Mouse (Mus musculus): Measurements from ENCODE around the gene Zbtb37. TPM values are rescaled to one million over a fixed set of nuclear protein-coding genes. Genes with fewer than 3 reads are reported as not detected.

The Zbtb37 gene
- polyA plus RNA-seq (2017; shearing (Covaris generic)), result 19.8 TPM

GRCm38 (mm10) chr1:161034435-161035280, at the start of gene Zbtb37:
Zbtb37 (minus strand) TSS chr1:161034849.

DNA sequence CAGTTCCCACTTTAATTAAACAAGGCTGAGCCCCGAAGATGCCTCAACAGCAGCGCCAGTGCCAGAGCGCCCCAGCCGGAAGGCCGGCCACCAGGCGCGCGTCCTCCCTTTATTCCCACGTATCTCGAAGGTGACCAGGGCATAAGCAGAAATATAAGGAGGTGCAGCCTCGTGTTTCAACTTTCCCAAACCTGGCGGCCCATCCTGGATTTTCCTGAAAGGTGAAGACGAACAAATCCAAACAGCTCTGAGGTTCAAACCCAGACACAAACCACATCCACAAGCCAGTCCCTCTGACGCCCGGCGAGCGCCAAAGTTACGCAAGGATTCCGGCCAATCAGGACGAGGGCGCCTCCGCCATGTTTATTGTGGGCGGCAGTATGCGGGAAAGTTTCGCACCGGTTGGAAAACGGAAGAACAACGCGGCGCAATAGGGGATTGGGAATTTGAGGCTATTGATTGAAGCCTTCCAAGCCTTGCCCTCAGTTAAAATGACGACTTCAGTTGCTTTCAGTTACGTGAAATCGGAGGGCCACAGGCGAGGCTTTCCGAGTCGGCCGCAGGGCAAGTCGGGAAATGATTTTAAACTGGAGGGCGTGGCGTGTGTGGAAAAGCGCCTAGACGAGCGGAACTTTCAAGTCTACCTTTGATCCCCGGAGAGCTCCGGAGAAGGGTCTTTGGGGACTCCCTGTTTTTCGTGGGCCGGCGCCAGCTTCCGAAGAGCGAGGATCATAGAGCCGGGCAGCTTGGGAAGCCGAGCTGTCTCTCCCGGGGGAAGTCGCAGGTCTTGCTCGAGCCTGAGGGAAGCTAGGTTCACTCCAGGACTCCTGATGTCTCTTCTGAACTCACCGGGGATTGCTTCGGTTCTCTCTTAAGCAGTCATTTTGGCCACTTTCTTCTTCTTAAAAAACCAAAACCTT, 36.0 kb upstream of the Zbtb37 start, which contains the start of the genes Dars2 and Cenpl:
Gene Dars2, minus strand, starts transcription at position 307 of the 920 bp plus-strand sequence.
Gene Cenpl, plus strand, starts transcription at position 362 of the 920 bp plus-strand sequence.

DNA sequence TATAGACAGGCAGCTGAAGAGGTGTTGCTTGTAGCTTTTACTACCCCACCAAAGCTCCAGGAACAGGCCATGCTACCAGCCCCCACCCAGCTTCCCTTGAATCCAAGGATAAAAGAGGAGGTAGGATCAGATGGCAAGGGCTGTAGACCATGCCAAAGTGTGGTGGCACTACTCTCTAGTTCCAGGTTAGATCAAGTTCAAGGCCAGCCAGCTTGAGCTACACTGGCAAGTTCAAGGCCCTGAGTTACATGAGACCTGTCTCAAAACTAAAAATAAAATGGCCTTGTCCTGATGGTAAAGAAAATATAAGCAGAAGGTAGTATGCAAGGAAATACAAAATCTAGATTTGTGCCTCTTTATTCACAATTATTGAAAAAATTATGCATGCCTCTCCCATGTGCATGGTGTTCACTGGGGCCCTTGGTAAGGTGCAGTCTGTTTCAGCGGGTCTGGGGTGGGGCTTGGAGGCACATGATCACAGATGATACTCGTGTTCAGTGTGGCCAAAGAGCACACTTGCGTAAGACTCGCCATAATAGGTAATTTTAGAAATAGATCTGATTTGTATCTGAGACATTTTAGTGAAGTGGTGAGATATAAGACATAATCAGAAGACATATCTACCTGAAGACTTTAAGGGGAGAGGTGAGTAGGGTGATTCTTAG, 56.4 kb downstream of the Zbtb37 start, which contains the start of gene Serpinc1:
Gene Serpinc1, plus strand, starts transcription at position 515 of the 665 bp plus-strand sequence.

Other genes with a start within 250 kb of the Zbtb37 start
- 359 TPM for gene Rabgap1l, start 241.6 kb downstream of the Zbtb37 start, polyA plus RNA-seq (2017; shearing (Covaris generic))
- gene Rc3h1, start 128.4 kb downstream of the Zbtb37 start, polyA plus RNA-seq (2017; shearing (Covaris generic)), result 7.2 TPM
- 17.6 TPM for gene Serpinc1, start 56.3 kb downstream of the Zbtb37 start, polyA plus RNA-seq (2017; shearing (Covaris generic))
- gene Dars2, start 35.8 kb upstream of the Zbtb37 start, polyA plus RNA-seq (2017; shearing (Covaris generic)), result 19.1 TPM
- 18.3 TPM for gene Cenpl, start 35.9 kb upstream of the Zbtb37 start, polyA plus RNA-seq (2017; shearing (Covaris generic))
- gene Klhl20, start 96.7 kb upstream of the Zbtb37 start, polyA plus RNA-seq (2017; shearing (Covaris generic)), result 44.1 TPM
- not detected for gene Ankrd45, start 107.8 kb upstream of the Zbtb37 start, polyA plus RNA-seq (2017; shearing (Covaris generic))
- not detected for gene Tex50, start 124.5 kb upstream of the Zbtb37 start, polyA plus RNA-seq (2017; shearing (Covaris generic))
- 320 TPM for gene Prdx6, start 216.4 kb upstream of the Zbtb37 start, polyA plus RNA-seq (2017; shearing (Covaris generic))